Mouse (Mus musculus) midbrain, postnatal 0 days (tissue): ENCODE measurements at regions not wholly inside any gene's neighbourhood (a gene's known extent, or its start where the extent isn't known, plus 50 kb on each side); places are given as distances from the start of the nearest gene placed in this dataset.

Experiments used
- ATAC-seq: fragments of 200-750 bp; cut with Nextera tagmentation; 2 replicates; pipeline ENCODE4 v1.8.0; 2017; ENCODE audit warnings: moderate number of reproducible peaks, mild to moderate bottlenecking, moderate TSS enrichment, moderate library complexity; ENCODE audit not compliant: low FRiP score
- DNase-seq: peaks from one replicate; pipeline ENCODE4 v3.0.0-alpha.2; 2015; ENCODE audit warnings: low spot score
- H3K27ac ChIP-seq: fragments of 300-500 bp; sonication (generic); 2 replicates; pipeline ENCODE4 v1.5.1; 2014; ENCODE audit warnings: low read depth, mild to moderate bottlenecking, low read length, mixed read lengths
- H3K27me3 ChIP-seq: fragments of 300-500 bp; sonication (generic); 2 replicates; pipeline ENCODE4 v1.6.1; 2014; ENCODE audit warnings: low read length, control low read depth, mixed read lengths; ENCODE audit not compliant: insufficient read depth
- H3K36me3 ChIP-seq: fragments of 300-500 bp; sonication (generic); 2 replicates; pipeline ENCODE4 v1.6.1; 2014; ENCODE audit warnings: low read length, control low read depth, mixed read lengths; ENCODE audit not compliant: insufficient read depth
- H3K4me1 ChIP-seq: fragments of 300-500 bp; sonication (generic); 2 replicates; pipeline ENCODE4 v1.6.1; 2014; ENCODE audit warnings: mild to moderate bottlenecking, control low read depth, antibody characterized with exemption, low read length, mixed read lengths; ENCODE audit not compliant: insufficient read depth
- H3K4me2 ChIP-seq: fragments of 300-500 bp; sonication (generic); 2 replicates; pipeline ENCODE4 v1.6.1; 2014; ENCODE audit warnings: low read depth, mild to moderate bottlenecking, low read length, mixed read lengths; ENCODE audit not compliant: poor library complexity, severe bottlenecking
- H3K4me3 ChIP-seq: fragments of 300-500 bp; sonication (generic); 2 replicates; pipeline ENCODE4 v1.5.1; 2014; ENCODE audit warnings: low read depth, mild to moderate bottlenecking, low read length, moderate library complexity
- H3K9ac ChIP-seq: fragments of 300-500 bp; sonication (generic); replicated peaks from 2 replicates; pipeline ENCODE4 v1.6.1; 2014; ENCODE audit warnings: mild to moderate bottlenecking, low read length, moderate library complexity, mixed read lengths; ENCODE audit not compliant: poor library complexity, severe bottlenecking
- H3K9me3 ChIP-seq: fragments of 300-500 bp; sonication (generic); 2 replicates; pipeline ENCODE4 v1.6.1; 2016; ENCODE audit warnings: low read length, control low read depth
- CTCF ChIP-seq: IDR thresholded peaks from 2 replicates; pipeline ENCODE4 v1.5.1; 2016; ENCODE audit warnings: antibody characterized with exemption, mild to moderate bottlenecking
- WGBS: fragments of 180-500 bp; shearing (Covaris S2); extraction: QIAGEN DNeasy Blood & Tissue Kit; methylation state at CpG from one replicate; pipeline ENCODE4 v1.1.7; 2014; 5-methylcytosine and 5-hydroxymethylcytosine counted together

- Histone ChIP-seq H3K9ac (peak overlapping the region; percentile 56), H3K9me3 (no peaks in the 10 kb centered on the region), H3K4me2 (no peak overlapping the region), H3K27me3 (no peaks in the 10 kb centered on the region), H3K36me3 (no peaks in the 10 kb centered on the region), H3K4me1 (peaks cover 25% of the 10 kb centered on the region), H3K27ac (peak overlapping the region; percentile 98), H3K4me3 (no peak overlapping the region)
- 16% methylated on average over 11 of the region's 11 CpGs for WGBS
- peak; percentile 23 for DNase-seq
- peak; percentile 75 for ATAC-seq
- no peak for TF ChIP-seq CTCF
Observed at GRCm38 (mm10) chr12:117344266-117345087, 171.8 kb upstream of the Rapgef5 start.

- Histone ChIP-seq H3K9ac (peak overlapping the region; percentile 56), H3K9me3 (no peaks in the 10 kb centered on the region), H3K4me3 (no peak overlapping the region), H3K27me3 (no peaks in the 10 kb centered on the region), H3K4me2 (peak overlapping the region; percentile 41), H3K4me1 (peaks cover 25% of the 10 kb centered on the region), H3K27ac (peak overlapping the region; percentile 98), H3K36me3 (no peaks in the 10 kb centered on the region)
- DNase-seq (peak; percentile 91), ATAC-seq (peak; percentile 93)
- peak; percentile 75 for TF ChIP-seq CTCF
- 6% methylated on average over 20 of the region's 20 CpGs for WGBS
Observed at GRCm38 (mm10) chr12:117345088-117345977, 170.9 kb upstream of the Rapgef5 start.

- H3K9ac ChIP-seq: no peak overlapping the region
- H3K36me3 ChIP-seq: no peaks in the 10 kb centered on the region
- ATAC-seq: no peak
- no peaks in the 10 kb centered on the region for H3K9me3 ChIP-seq
- H3K27me3 ChIP-seq: no peaks in the 10 kb centered on the region
- no peak for DNase-seq
- peak overlapping the region; percentile 98 for H3K27ac ChIP-seq
- H3K4me1 ChIP-seq: peaks cover 25% of the 10 kb centered on the region
- TF ChIP-seq CTCF: no peak
- 70% methylated on average over 2 of the region's 2 CpGs for WGBS
- no peak overlapping the region for H3K4me3 ChIP-seq
- peak overlapping the region; percentile 41; the same call in 1 of the 2 replicates for H3K4me2 ChIP-seq
Observed at GRCm38 (mm10) chr12:117346091-117346490, 170.2 kb upstream of the Rapgef5 start.

- no peaks in the 10 kb centered on the region for H3K36me3 ChIP-seq
- ATAC-seq (no peak), DNase-seq (no peak)
- 31% methylated on average over 3 of the region's 3 CpGs for WGBS
- peak; percentile 41 for TF ChIP-seq CTCF
- no peak overlapping the region for H3K4me2 ChIP-seq
- no peak overlapping the region for H3K4me3 ChIP-seq
- H3K27me3 ChIP-seq: no peaks in the 10 kb centered on the region
- H3K9me3 ChIP-seq: no peaks in the 10 kb centered on the region
- no peak overlapping the region for H3K9ac ChIP-seq
- peak overlapping the region; percentile 98; the same call in 1 of the 2 replicates for H3K27ac ChIP-seq
- peaks cover 25% of the 10 kb centered on the region for H3K4me1 ChIP-seq
Observed at GRCm38 (mm10) chr12:117347135-117347534, 169.1 kb upstream of the Rapgef5 start.

DNA sequence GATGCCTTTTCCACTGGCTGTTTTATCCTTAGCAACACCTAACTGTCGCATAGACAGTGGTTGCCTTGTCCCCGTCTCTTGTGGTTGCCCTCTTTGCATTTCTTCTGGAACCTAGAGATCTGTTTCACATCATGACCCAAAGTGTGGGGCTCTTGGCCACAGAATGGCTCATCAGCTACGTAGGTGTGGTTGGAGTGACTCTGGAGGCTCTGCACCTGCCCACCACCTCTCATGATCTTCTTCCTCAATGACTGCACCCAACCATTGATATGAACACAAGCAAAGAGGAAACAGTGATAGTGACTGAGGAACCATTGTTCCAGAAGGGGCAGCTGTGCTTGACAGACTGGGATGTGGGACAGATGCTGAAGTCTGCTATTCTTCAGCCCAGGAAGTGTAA lies 167.8 kb upstream of the Rapgef5 start:
- H3K9ac ChIP-seq: no peak overlapping the region
- no peak overlapping the region for H3K4me2 ChIP-seq
- no peak for TF ChIP-seq CTCF
- ATAC-seq (no peak), DNase-seq (no peak)
- H3K36me3 ChIP-seq: no peaks in the 10 kb centered on the region
- no peak overlapping the region for H3K27ac ChIP-seq
- peaks cover 21% of the 10 kb centered on the region for H3K4me1 ChIP-seq
- no peaks in the 10 kb centered on the region for H3K9me3 ChIP-seq
- 96% methylated on average over 3 of the region's 3 CpGs for WGBS
- H3K27me3 ChIP-seq: no peaks in the 10 kb centered on the region
- no peak overlapping the region for H3K4me3 ChIP-seq
